ENCODE assay signal across 11 mouse cellular contexts in the genomic region with DNA sequence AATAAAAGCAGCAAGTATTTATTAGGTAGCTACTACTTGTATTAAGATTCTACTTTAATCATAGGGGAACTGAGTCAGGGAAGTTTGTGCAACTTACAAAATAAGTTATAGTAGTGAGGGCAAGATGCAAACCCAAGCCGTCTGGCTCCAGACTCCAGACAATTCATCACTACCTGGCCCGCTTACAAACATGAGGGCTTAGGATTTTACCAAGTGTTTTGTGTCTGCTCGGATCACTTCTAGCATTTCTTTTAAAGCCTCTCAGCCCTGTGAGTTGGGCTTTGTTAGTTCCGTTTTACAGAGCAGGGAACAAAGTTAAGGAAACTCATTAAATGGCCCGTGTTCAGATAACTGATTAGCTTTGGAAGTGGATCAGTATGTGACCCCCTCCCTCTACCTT. TPM values are rescaled to one million over a fixed set of nuclear protein-coding genes. Genes with fewer than 3 reads are reported as not detected.
DNase-seq lines count a peak whose midpoint lies in the region; ATAC-seq lines count a peak whose summit lies in the region.
"Had no signal": no experiment of that assay in that cellular context is flagged by ENCODE, and none has a peak within 500 bp of the region (broad histone marks: within the 10 kb centered on the region; RNA-seq: fewer than 3 reads in every experiment).

No protein-coding gene starts in this region.

- H3K4me3 ChIP-seq in heart, embryonic 15.5 days, result peak overlapping the region; percentile 80
- H3K4me3 ChIP-seq in forebrain, embryonic 14.5 days (ENCODE audit: low read depth, low read length), result no peak overlapping the region
- H3K4me3 ChIP-seq in limb, embryonic 15.5 days, result peak overlapping the region; percentile 81

- H3K9me3 ChIP-seq in heart, embryonic 15.5 days (replicated peaks), result no peaks in the 10 kb centered on the region
- no peaks in the 10 kb centered on the region for H3K9me3 ChIP-seq in forebrain, embryonic 14.5 days (replicated peaks; ENCODE audit: control insufficient read depth, low read length)
- H3K9me3 ChIP-seq in limb, embryonic 15.5 days, result no peaks in the 10 kb centered on the region

- peak overlapping the region; percentile 87 for H3K9ac ChIP-seq in heart, embryonic 15.5 days
- H3K9ac ChIP-seq in forebrain, embryonic 14.5 days (ENCODE audit: low read length), result no peak overlapping the region; the same call in 1 of the 2 replicates
- H3K9ac ChIP-seq in limb, embryonic 15.5 days, result no peak overlapping the region

- peaks cover 13% of the 10 kb centered on the region; the same call in 1 of the 2 replicates for H3K36me3 ChIP-seq in heart, embryonic 15.5 days
- H3K36me3 ChIP-seq in forebrain, embryonic 14.5 days (ENCODE audit: control insufficient read depth, insufficient read depth, low read length), result no peaks in the 10 kb centered on the region
- peaks cover 17% of the 10 kb centered on the region for H3K36me3 ChIP-seq in limb, embryonic 15.5 days

- H3K4me1 ChIP-seq in heart, embryonic 15.5 days (replicated peaks), result peaks cover 38% of the 10 kb centered on the region
- peaks cover 4% of the 10 kb centered on the region; the same call in 1 of the 2 replicates for H3K4me1 ChIP-seq in forebrain, embryonic 14.5 days (ENCODE audit: control insufficient read depth, insufficient read depth, low read length)
- H3K4me1 ChIP-seq in limb, embryonic 15.5 days, result peaks cover 30% of the 10 kb centered on the region

- H3K27me3 ChIP-seq in heart, embryonic 15.5 days, result no peaks in the 10 kb centered on the region
- H3K27me3 ChIP-seq in forebrain, embryonic 14.5 days (replicated peaks; ENCODE audit: control insufficient read depth, insufficient read depth, low read length), result no peaks in the 10 kb centered on the region
- H3K27me3 ChIP-seq in limb, embryonic 15.5 days, result no peaks in the 10 kb centered on the region
- H3K27me3 ChIP-seq: CH12.LX had no signal

- intact Hi-C loops in heart, postnatal 10 days (cut with DNase I), result no loop called here

- ATAC-seq in heart, embryonic 15.5 days (replicated peaks; ENCODE audit: insufficient number of reproducible peaks, insufficient read depth, low FRiP score, low read depth), result no peak
- no peak for ATAC-seq in forebrain, embryonic 14.5 days
- no peak for ATAC-seq in limb, embryonic 15.5 days (ENCODE audit: insufficient number of reproducible peaks, low FRiP score, low TSS enrichment, low read depth)

- H3K27ac ChIP-seq in heart, embryonic 15.5 days, result peak overlapping the region; percentile 88
- H3K27ac ChIP-seq in forebrain, embryonic 14.5 days (ENCODE audit: low read depth, low read length), result 0 out of 2 replicates have a peak overlapping the region, but pooled peaks have one; percentile 21
- peak overlapping the region; percentile 94 for H3K27ac ChIP-seq in limb, embryonic 15.5 days

- 38% methylated on average over 5 of the region's 5 CpGs for WGBS in heart, embryonic 15.5 days
- 10% methylated on average over 5 of the region's 5 CpGs for whole genome bisulfite sequencing in forebrain, embryonic 14.5 days
- WGBS in limb, embryonic 15.5 days, result 24% methylated on average over 5 of the region's 5 CpGs

- H3K4me2 ChIP-seq in heart, embryonic 15.5 days, result peak overlapping the region; percentile 63
- peak overlapping the region; percentile 80 for H3K4me2 ChIP-seq in forebrain, embryonic 14.5 days (ENCODE audit: low read length)
- peak overlapping the region; percentile 61 for H3K4me2 ChIP-seq in limb, embryonic 15.5 days

- no peak for DNase-seq in heart, postnatal 10 days
- DNase-seq in R1 (ENCODE audit: low read depth, low spot score), result peak; percentile 10
- peak; percentile 14 for DNase-seq in forebrain, embryonic 14.5 days (ENCODE audit: low spot score)
- DNase-seq in testis, postnatal 14 days (ENCODE audit: low spot score), result no peak
- DNase-seq in Muller cell, postnatal 12 days (ENCODE audit: inconsistent ontology term), result no peak
- no peak for DNase-seq in gastrocnemius, adult 8-10 months (ENCODE audit: low spot score in 2 of 2)
- DNase-seq: adrenal gland, adult 8-10 months; left cerebral cortex, postnatal 4 days had no signal

RNA-seq across cellular contexts. Expression of a gene that starts 1.9 kb away (rescaled TPM):
- 468 and 518 TPM in 2 replicates for polyA plus RNA-seq in heart, embryonic 15.5 days (2015; fragmentation: Nextera tagmentation; extraction: Ambion mirVana)
- total RNA-seq in heart, postnatal 10 days (2021), result 100 to 1,000 TPM; 352 to 420 TPM
- 90.2 and 101 TPM in 2 replicates for polyA plus RNA-seq in forebrain, embryonic 14.5 days (2014; fragmentation: Nextera tagmentation; extraction: Ambion mirVana)
- polyA plus RNA-seq in limb, embryonic 15.5 days (2015; fragmentation: Nextera tagmentation; extraction: Ambion mirVana), result 835 and 854 TPM in 2 replicates
- total RNA-seq in gastrocnemius, adult 8-10 months (2022), result 10 to 100 TPM; 19.3 to 28.8 (median 21.9) TPM

Comparison
In these comparisons a context has a peak if more than half of its experiments do, and no peak if none do; other contexts are left out.
1. H3K27ac ChIP-seq: peak in every context shown above with its lines; median percentile 94 in limb, embryonic 15.5 days; 88 in heart, embryonic 15.5 days; 21 in forebrain, embryonic 14.5 days.
2. DNase-seq: peak in R1 (single experiment) and forebrain, embryonic 14.5 days (single experiment); none in heart, postnatal 10 days (0 of 2), testis, postnatal 14 days (single experiment), Muller cell, postnatal 12 days (single experiment) and gastrocnemius, adult 8-10 months (0 of 2).
3. Peak in every context shown above with its lines, with median percentiles within 50 percentile points of each other: H3K4me2 ChIP-seq.